Mouse (Mus musculus) liver, embryonic 14.5 days (tissue): ENCODE data around the gene Ilf2. TPM values are rescaled to one million over a fixed set of nuclear protein-coding genes. Genes with fewer than 3 reads are reported as not detected.

Experiments used
- ATAC-seq: fragments of 200-750 bp; cut with Nextera tagmentation; 2 replicates; pipeline ENCODE4 v1.8.0; 2017; ENCODE audit warnings: moderate number of reproducible peaks, mild to moderate bottlenecking, moderate library complexity; ENCODE audit not compliant: insufficient read depth
- DNase-seq, 3 experiments: peaks; one replicate each; pipeline ENCODE4 v3.0.0-alpha.2; 2012 to 2013; ENCODE audit warnings: low read depth in 3 of 3, low spot score in 3 of 3
- H3K27ac ChIP-seq: fragments of 300-500 bp; sonication (generic); 2 replicates; pipeline ENCODE4 v1.5.1; 2014; ENCODE audit warnings: moderate library complexity, mild to moderate bottlenecking, control low read depth, inconsistent platforms
- H3K27me3 ChIP-seq: fragments of 300-500 bp; sonication (generic); 2 replicates; pipeline ENCODE4 v1.6.1; 2014; ENCODE audit warnings: mild to moderate bottlenecking, low read length, moderate library complexity; ENCODE audit not compliant: control insufficient read depth, insufficient read depth
- H3K36me3 ChIP-seq: fragments of 300-500 bp; sonication (generic); replicated peaks from 2 replicates; pipeline ENCODE4 v1.6.1; 2014; ENCODE audit warnings: low read depth; ENCODE audit not compliant: control insufficient read depth, insufficient read depth
- H3K4me1 ChIP-seq, 2 experiments: fragments of 200-500 bp in 1 of 2; fragments of 300-500 bp in 1 of 2; sonication (generic) in 1 of 2; replicated peaks; 2 replicates each; pipeline ENCODE4 v1.6.1; 2012 to 2014; ENCODE audit warnings: antibody characterized with exemption in 1 of 2, inconsistent platforms in 1 of 2, low read length in 1 of 2; ENCODE audit not compliant: control insufficient read depth in 2 of 2, insufficient read depth in 2 of 2
- H3K4me2 ChIP-seq: fragments of 300-500 bp; sonication (generic); 2 replicates; pipeline ENCODE4 v1.6.1; 2014; ENCODE audit warnings: low read depth, mild to moderate bottlenecking, control low read depth, moderate library complexity
- H3K4me3 ChIP-seq, 2 experiments: fragments of 200-500 bp in 1 of 2; fragments of 300-500 bp in 1 of 2; sonication (generic) in 1 of 2; 2 replicates each; pipeline ENCODE4 v1.5.1; 2012 to 2014; ENCODE audit warnings: low read depth in 2 of 2, low read length in 2 of 2, mild to moderate bottlenecking in 2 of 2, control low read depth in 1 of 2, inconsistent platforms in 1 of 2, moderate library complexity in 1 of 2; ENCODE audit not compliant: insufficient read depth in 1 of 2
- H3K9ac ChIP-seq: fragments of 300-500 bp; sonication (generic); replicated peaks from 2 replicates; pipeline ENCODE4 v1.6.1; 2014; ENCODE audit warnings: mild to moderate bottlenecking, control low read depth, moderate library complexity
- H3K9me3 ChIP-seq: fragments of 300-500 bp; sonication (generic); 2 replicates; pipeline ENCODE4 v1.6.1; 2016; ENCODE audit warnings: low read length, mixed read lengths; ENCODE audit not compliant: control insufficient read depth
- CTCF ChIP-seq: IDR thresholded peaks from 2 replicates; pipeline ENCODE4 v1.5.1; 2016; ENCODE audit warnings: antibody characterized with exemption, low read depth, control low read depth
- EP300 ChIP-seq: IDR thresholded peaks from 2 replicates; pipeline ENCODE4 v1.6.1; 2016; ENCODE audit warnings: antibody characterized with exemption, low read depth
- WGBS: fragments of 180-500 bp; shearing (Covaris S2); extraction: QIAGEN DNeasy Blood & Tissue Kit; methylation state at CpG from one replicate; pipeline ENCODE4 v1.1.7; 2014; ENCODE audit not compliant: insufficient replicate concordance; 5-methylcytosine and 5-hydroxymethylcytosine counted together
- polyA plus RNA-seq, 2 experiments: library from polyadenylated mRNA; depleted of rRNA in 1 of 2; stranded (reverse) in 1 of 2; unstranded in 1 of 2; fragments of >200 nt; fragmentation: Nextera tagmentation in 1 of 2; extraction: Ambion mirVana in 1 of 2; gene quantifications; 2 replicates each; pipeline versions ENCODE4 v1.2.1 to v1.2.3; 2012 to 2014

Gene Ilf2
- polyA plus RNA-seq, 2 experiments: 34.5 to 46.5 TPM

GRCm38 (mm10) chr3:90488576-90488975 lies 12.7 kb downstream of the Ilf2 start:
- H3K4me3 ChIP-seq: no peak overlapping the region

GRCm38 (mm10) chr3:90490696-90491256 lies 14.8 kb downstream of the Ilf2 start, which contains the start of gene Snapin:
TSS of gene Snapin (minus strand) at chr3:90491033.
- peak; percentile 99 for ATAC-seq

More at GRCm38 (mm10) chr3:90488576-90488975, 12.7 kb downstream of the Ilf2 start:
- Histone ChIP-seq H3K4me2 (no peak overlapping the region), H3K9ac (no peak overlapping the region), H3K27me3 (no peaks in the 10 kb centered on the region), H3K4me1 (peaks cover 3 to 10% of the 10 kb centered on the region in 2 experiments; a peak in 3 of 4 replicates), H3K36me3 (peaks cover 42% of the 10 kb centered on the region), H3K27ac (no peak overlapping the region), H3K9me3 (no peaks in the 10 kb centered on the region)
- 86% methylated on average over 6 of the region's 6 CpGs for WGBS
- DNase-seq (no peak), ATAC-seq (no peak)
- TF ChIP-seq CTCF (no peak), EP300 (no peak)

GRCm38 (mm10) chr3:90491350-90491749 lies 15.4 kb downstream of the Ilf2 start:
- Histone ChIP-seq H3K4me3 (no peak overlapping the region), H3K4me1 (peaks cover 3 to 10% of the 10 kb centered on the region in 2 experiments; a peak in 3 of 4 replicates), H3K9ac (no peak overlapping the region; the same call in 1 of the 2 replicates), H3K27ac (no peak overlapping the region), H3K4me2 (peak overlapping the region; percentile 39), H3K27me3 (no peaks in the 10 kb centered on the region), H3K9me3 (no peaks in the 10 kb centered on the region), H3K36me3 (peaks cover 31% of the 10 kb centered on the region)
- no peak for TF ChIP-seq EP300
- TF ChIP-seq CTCF: peak; percentile 47; the same call in 1 of the 2 replicates
- no peak for DNase-seq
- 43% methylated on average over 2 of the region's 2 CpGs for WGBS
- ATAC-seq: peak; percentile 40

More at GRCm38 (mm10) chr3:90490696-90491256, 14.8 kb downstream of the Ilf2 start, which contains the start of gene Snapin:
- TF ChIP-seq CTCF: peak; percentile 91
- no peak for TF ChIP-seq EP300
- Histone ChIP-seq H3K27me3 (no peaks in the 10 kb centered on the region), H3K36me3 (peaks cover 31% of the 10 kb centered on the region), H3K4me1 (peaks cover 3 to 10% of the 10 kb centered on the region in 2 experiments; a peak in 3 of 4 replicates), H3K27ac (peak within 1 kb of the TSS; percentile 23), H3K9ac (peak within 1 kb of the TSS; percentile 80), H3K9me3 (no peaks in the 10 kb centered on the region), H3K4me3 (peak within 1 kb of the TSS; percentile 73 to 85), H3K4me2 (peak within 1 kb of the TSS; percentile 68)
- peak; percentile 89 to 92 (median 90) for DNase-seq
- WGBS: under 1% methylated on average over 37 of the region's 37 CpGs

GRCm38 (mm10) chr3:90493831-90494540 lies 18.1 kb downstream of the Ilf2 start:
- peaks cover 39% of the 10 kb centered on the region for H3K36me3 ChIP-seq
- TF ChIP-seq EP300 (no peak), CTCF (no peak)
- no peaks in the 10 kb centered on the region for H3K9me3 ChIP-seq
- H3K4me3 ChIP-seq: no peak overlapping the region
- no peak overlapping the region for H3K9ac ChIP-seq
- DNase-seq (no peak), ATAC-seq (no peak)
- no peak overlapping the region for H3K27ac ChIP-seq
- no peaks in the 10 kb centered on the region for H3K27me3 ChIP-seq
- peaks cover 3 to 10% of the 10 kb centered on the region in 2 experiments; a peak in 3 of 4 replicates for H3K4me1 ChIP-seq
- 57% methylated on average over 4 of the region's 4 CpGs for WGBS
- H3K4me2 ChIP-seq: no peak overlapping the region

GRCm38 (mm10) chr3:90495850-90496525 lies 20.1 kb downstream of the Ilf2 start:
- DNase-seq (no peak), ATAC-seq (no peak)
- H3K4me2 ChIP-seq: no peak overlapping the region
- peaks cover 53% of the 10 kb centered on the region for H3K36me3 ChIP-seq
- H3K9me3 ChIP-seq: no peaks in the 10 kb centered on the region
- peaks cover 0 to 2% of the 10 kb centered on the region in 2 experiments; a peak in 1 of 4 replicates for H3K4me1 ChIP-seq
- H3K4me3 ChIP-seq: no peak overlapping the region
- H3K27ac ChIP-seq: no peak overlapping the region
- H3K9ac ChIP-seq: no peak overlapping the region
- WGBS: 83% methylated on average over 7 of the region's 7 CpGs
- TF ChIP-seq EP300 (no peak), CTCF (no peak)
- H3K27me3 ChIP-seq: no peaks in the 10 kb centered on the region
